Mouse (Mus musculus) stomach, embryonic 14.5 days (tissue): Measurements from ENCODE around the gene Cntnap5c. TPM values are rescaled to one million over a fixed set of nuclear protein-coding genes. Genes with fewer than 3 reads are reported as not detected.

Experiments
- ATAC-seq: fragments of 200-750 bp; cut with Nextera tagmentation; 2 replicates; pipeline ENCODE4 v1.8.0; 2017; ENCODE audit warnings: low read depth, moderate TSS enrichment; ENCODE audit not compliant: insufficient number of reproducible peaks, insufficient read depth, low FRiP score
- H3K27ac ChIP-seq: fragments of 300-500 bp; sonication (generic); 2 replicates; pipeline ENCODE4 v1.5.1; 2014; ENCODE audit warnings: mild to moderate bottlenecking, low read length, moderate library complexity, mixed read lengths
- H3K27me3 ChIP-seq: fragments of 300-500 bp; sonication (generic); 2 replicates; pipeline ENCODE4 v1.6.1; 2014; ENCODE audit warnings: low read length, control low read depth, mixed read lengths; ENCODE audit not compliant: control insufficient read depth, insufficient read depth
- H3K36me3 ChIP-seq: fragments of 300-500 bp; sonication (generic); 2 replicates; pipeline ENCODE4 v1.6.1; 2014; ENCODE audit warnings: mild to moderate bottlenecking, control low read depth, low read length, moderate library complexity, mixed read lengths; ENCODE audit not compliant: control insufficient read depth, insufficient read depth
- H3K4me1 ChIP-seq: fragments of 300-500 bp; sonication (generic); 2 replicates; pipeline ENCODE4 v1.6.1; 2014; ENCODE audit warnings: low read length, control low read depth, mixed read lengths; ENCODE audit not compliant: control insufficient read depth, insufficient read depth
- H3K4me2 ChIP-seq: fragments of 300-500 bp; sonication (generic); replicated peaks from 2 replicates; pipeline ENCODE4 v1.6.1; 2014; ENCODE audit warnings: low read depth, low read length, control low read depth
- H3K4me3 ChIP-seq: fragments of 300-500 bp; sonication (generic); 2 replicates; pipeline ENCODE4 v1.5.1; 2014; ENCODE audit warnings: low read depth, low read length, control low read depth
- H3K9ac ChIP-seq: fragments of 300-500 bp; sonication (generic); replicated peaks from 2 replicates; pipeline ENCODE4 v1.6.1; 2014; ENCODE audit warnings: low read depth, mild to moderate bottlenecking, control low read depth, low read length, moderate library complexity, mixed read lengths
- H3K9me3 ChIP-seq: fragments of 300-500 bp; sonication (generic); 2 replicates; pipeline ENCODE4 v1.6.1; 2016; ENCODE audit warnings: low read depth, low read length, control low read depth; ENCODE audit not compliant: control insufficient read depth
- WGBS: fragments of 180-500 bp; shearing (Covaris S2); extraction: QIAGEN DNeasy Blood & Tissue Kit; methylation state at CpG from one replicate; pipeline ENCODE4 v1.1.7; 2014; 5-methylcytosine and 5-hydroxymethylcytosine counted together
- polyA plus RNA-seq: library from polyadenylated mRNA; unstranded; fragments of >200 nt; fragmentation: Nextera tagmentation; extraction: Ambion mirVana; gene quantifications from 2 replicates; pipeline ENCODE4 v1.2.1, GENCODE M21; 2014

The Cntnap5c gene
- polyA plus RNA-seq, 1 experiment from 2014 or later: not detected

DNA sequence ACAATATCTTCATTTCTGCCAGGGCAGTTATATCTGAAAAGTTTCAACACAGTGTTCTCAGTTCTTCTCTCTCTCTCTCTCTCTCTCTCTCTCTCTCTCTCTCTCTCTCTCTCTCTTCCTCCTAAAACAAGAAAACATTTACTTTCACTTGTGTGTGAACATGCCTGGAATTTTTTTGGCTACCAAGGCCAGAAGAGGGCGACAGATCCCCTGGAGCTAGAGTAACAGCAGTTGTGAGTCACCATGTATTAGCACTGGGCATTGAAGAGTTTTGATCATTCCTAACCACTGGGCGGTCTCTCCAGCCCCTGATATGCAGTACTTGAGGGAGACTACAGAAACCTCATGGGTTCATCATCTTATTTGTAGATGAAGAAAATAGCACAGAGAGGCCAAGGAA is 219.1 kb downstream of the Cntnap5c start:
- no peaks in the 10 kb centered on the region for H3K9me3 ChIP-seq
- WGBS: 38% methylated on average over 2 of the region's 2 CpGs
- ATAC-seq: no peak

DNA sequence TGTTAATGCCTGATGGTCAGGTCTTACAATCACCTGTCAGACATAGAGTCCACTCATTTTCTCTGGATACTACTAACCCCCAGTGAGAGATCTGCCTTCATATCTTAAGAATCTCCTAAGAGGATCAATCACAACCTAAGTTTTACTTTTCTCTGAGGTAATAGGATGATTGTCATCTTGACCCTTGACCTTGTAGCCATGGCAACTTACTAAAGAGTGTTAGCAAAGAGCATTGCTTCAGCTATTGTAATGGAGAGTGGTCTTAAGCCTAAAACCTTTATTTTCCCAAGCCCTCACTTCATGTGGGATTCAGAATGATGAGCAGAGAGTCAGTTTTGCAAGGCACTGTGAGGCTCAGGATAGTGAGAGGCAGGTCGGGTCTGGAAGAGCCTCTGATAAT is 227.1 kb downstream of the Cntnap5c start:
- H3K27ac ChIP-seq: no peak overlapping the region
- no peaks in the 10 kb centered on the region for H3K4me1 ChIP-seq
- no peak overlapping the region for H3K4me2 ChIP-seq
- H3K4me3 ChIP-seq: no peak overlapping the region
- no peak for ATAC-seq
- no peaks in the 10 kb centered on the region for H3K9me3 ChIP-seq
- no peaks in the 10 kb centered on the region for H3K36me3 ChIP-seq
- H3K27me3 ChIP-seq: no peaks in the 10 kb centered on the region
- H3K9ac ChIP-seq: no peak overlapping the region
- 54% methylated on average over 1 of the region's 1 CpGs for WGBS

More for the DNA sequence above, 219.1 kb downstream of the Cntnap5c start:
- H3K36me3 ChIP-seq: no peaks in the 10 kb centered on the region
- no peaks in the 10 kb centered on the region for H3K4me1 ChIP-seq
- H3K27ac ChIP-seq: no peak overlapping the region
- no peak overlapping the region for H3K4me3 ChIP-seq
- H3K27me3 ChIP-seq: no peaks in the 10 kb centered on the region
- no peak overlapping the region for H3K4me2 ChIP-seq
- no peak overlapping the region for H3K9ac ChIP-seq

DNA sequence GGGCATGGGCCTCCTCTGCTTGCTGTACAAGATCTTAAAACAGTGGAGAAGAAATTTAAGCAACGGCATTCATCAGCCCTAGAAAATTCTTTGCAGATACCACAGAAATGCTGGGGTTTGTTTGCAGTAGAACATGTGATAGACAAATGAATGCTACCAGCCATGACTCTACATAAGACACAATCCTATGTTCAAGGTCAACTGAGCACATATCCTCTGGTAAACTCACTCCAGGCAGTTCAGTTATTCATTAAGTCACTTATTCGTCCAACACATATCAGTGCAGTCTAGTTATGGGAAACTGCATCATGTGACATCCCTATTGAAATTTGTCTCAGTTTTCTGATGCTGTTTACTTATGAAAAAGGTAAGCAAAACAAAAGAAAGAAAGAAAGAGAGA is 229.7 kb downstream of the Cntnap5c start:
- Histone ChIP-seq H3K27ac (no peak overlapping the region), H3K4me1 (no peaks in the 10 kb centered on the region), H3K36me3 (no peaks in the 10 kb centered on the region), H3K9me3 (no peaks in the 10 kb centered on the region), H3K27me3 (no peaks in the 10 kb centered on the region), H3K4me2 (no peak overlapping the region), H3K4me3 (no peak overlapping the region), H3K9ac (no peak overlapping the region)
- WGBS: 73% methylated on average over 2 of the region's 2 CpGs
- ATAC-seq: no peak

DNA sequence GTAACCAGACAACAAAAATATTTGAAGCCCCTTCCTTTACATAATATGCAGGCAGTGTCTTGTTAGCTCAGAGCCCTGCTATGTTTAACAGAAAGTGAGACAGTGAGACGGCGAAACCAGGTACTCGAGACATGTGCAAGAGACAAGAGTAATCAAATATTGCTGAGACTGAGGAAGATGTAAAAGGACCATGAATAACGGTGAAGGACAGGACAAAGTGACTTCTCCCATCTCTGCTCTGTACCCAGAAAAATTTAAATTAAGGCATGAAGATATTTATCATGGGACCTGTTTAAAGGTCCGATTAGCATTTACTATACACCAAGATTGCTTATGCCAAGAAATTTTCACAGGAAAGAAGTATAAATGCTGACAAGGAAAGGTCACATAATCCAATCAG is 233.5 kb downstream of the Cntnap5c start:
- Histone ChIP-seq H3K9me3 (no peaks in the 10 kb centered on the region), H3K4me1 (no peaks in the 10 kb centered on the region), H3K36me3 (no peaks in the 10 kb centered on the region), H3K27me3 (no peaks in the 10 kb centered on the region), H3K4me3 (no peak overlapping the region), H3K4me2 (no peak overlapping the region), H3K27ac (no peak overlapping the region), H3K9ac (no peak overlapping the region)
- no peak for ATAC-seq
- WGBS: 81% methylated on average over 5 of the region's 5 CpGs

DNA sequence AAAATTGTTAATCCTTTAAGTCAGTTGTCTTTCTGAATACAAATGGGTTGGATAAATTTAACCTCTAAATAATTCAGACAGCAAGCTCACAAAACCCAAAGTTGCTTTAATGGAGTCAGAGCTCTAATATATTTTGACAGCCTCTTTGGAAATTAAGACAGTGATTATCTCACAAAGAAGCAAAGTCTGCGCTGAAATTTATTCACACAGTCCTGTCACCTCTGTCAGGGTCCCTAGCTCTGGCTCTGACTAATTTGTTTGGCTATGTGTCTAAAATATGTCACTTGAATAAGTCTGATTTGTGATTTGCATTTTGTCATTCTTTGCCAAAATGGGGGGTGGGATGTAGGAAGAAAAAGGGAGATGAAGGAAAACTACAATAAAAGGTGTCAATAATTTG is 234.0 kb downstream of the Cntnap5c start:
- Histone ChIP-seq H3K9ac (no peak overlapping the region), H3K4me2 (no peak overlapping the region), H3K27ac (no peak overlapping the region), H3K4me3 (no peak overlapping the region), H3K36me3 (no peaks in the 10 kb centered on the region), H3K27me3 (no peaks in the 10 kb centered on the region), H3K4me1 (no peaks in the 10 kb centered on the region), H3K9me3 (no peaks in the 10 kb centered on the region)
- 63% methylated on average over 1 of the region's 1 CpGs for WGBS
- no peak for ATAC-seq

DNA sequence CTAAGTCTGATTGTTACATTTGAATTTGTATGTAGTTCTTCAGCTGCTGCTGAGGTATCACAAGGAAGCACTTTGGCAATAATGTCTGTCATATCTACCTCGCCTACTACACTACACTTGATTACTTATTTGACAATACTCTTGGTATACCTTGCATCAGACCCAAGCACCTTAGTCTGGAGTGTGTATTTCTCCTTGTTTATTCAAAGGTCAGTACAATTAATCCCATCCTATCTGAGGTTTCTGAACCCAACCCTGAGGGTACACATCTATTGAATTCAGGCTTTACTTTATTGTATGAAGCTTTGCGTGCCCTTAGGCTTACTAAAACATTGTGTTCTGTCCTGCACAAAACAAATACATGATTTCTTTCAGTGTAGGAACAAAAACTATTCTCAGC is 235.1 kb downstream of the Cntnap5c start:
- no peak overlapping the region for H3K9ac ChIP-seq
- WGBS: 72% methylated on average over 2 of the region's 2 CpGs
- ATAC-seq: no peak
- H3K4me2 ChIP-seq: no peak overlapping the region
- no peak overlapping the region for H3K27ac ChIP-seq
- H3K36me3 ChIP-seq: no peaks in the 10 kb centered on the region
- no peak overlapping the region for H3K4me3 ChIP-seq
- H3K9me3 ChIP-seq: no peaks in the 10 kb centered on the region
- no peaks in the 10 kb centered on the region for H3K4me1 ChIP-seq
- no peaks in the 10 kb centered on the region for H3K27me3 ChIP-seq

DNA sequence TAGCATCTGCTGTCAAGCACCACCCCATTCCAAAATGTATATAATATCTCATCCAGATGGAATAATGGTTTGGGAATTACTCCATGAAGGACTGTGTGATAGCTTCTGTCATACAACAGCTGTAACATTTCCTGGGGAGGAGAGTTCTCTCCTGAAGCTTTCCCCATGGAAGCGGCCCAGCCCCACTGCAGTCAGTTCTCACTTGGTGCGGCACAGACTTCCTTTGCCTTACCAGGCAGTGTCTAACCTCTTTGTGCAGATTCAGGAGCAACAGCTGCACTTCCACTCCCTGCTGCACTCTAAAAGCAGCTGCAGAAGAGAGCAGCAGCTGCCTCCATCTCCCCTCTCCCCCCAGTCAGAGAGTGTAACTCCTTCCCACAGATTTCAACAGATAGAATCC is 271.8 kb downstream of the Cntnap5c start:
- ATAC-seq: peak; percentile 91
- Histone ChIP-seq H3K27ac (peak overlapping the region; percentile 6; the same call in 1 of the 2 replicates), H3K9ac (no peak overlapping the region), H3K4me3 (no peak overlapping the region), H3K36me3 (no peaks in the 10 kb centered on the region), H3K27me3 (no peaks in the 10 kb centered on the region), H3K4me1 (no peaks in the 10 kb centered on the region), H3K4me2 (no peak overlapping the region), H3K9me3 (no peaks in the 10 kb centered on the region)
- 46% methylated on average over 2 of the region's 2 CpGs for WGBS

DNA sequence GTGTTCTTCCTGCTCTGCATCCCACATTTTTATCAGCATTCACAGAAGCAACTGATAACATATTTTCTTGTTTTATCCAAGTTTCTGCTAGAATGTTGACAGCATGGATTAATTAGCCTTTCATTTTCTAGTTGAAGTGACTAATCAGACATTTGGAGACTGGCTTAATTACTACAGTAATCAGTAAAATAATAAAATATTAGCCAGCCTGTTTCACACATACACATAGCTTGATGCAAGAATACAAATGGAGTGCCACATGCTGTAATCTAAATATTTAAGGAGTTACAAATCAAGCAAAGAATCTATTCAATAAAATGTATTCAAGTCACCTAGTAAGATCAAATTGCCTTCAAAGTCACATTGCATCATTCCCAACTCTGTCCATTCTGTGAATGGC is 275.8 kb downstream of the Cntnap5c start:
- Histone ChIP-seq H3K36me3 (no peaks in the 10 kb centered on the region), H3K4me3 (no peak overlapping the region), H3K4me1 (no peaks in the 10 kb centered on the region), H3K27ac (no peak overlapping the region), H3K9ac (no peak overlapping the region), H3K9me3 (no peaks in the 10 kb centered on the region), H3K4me2 (no peak overlapping the region), H3K27me3 (no peaks in the 10 kb centered on the region)
- no peak for ATAC-seq

DNA sequence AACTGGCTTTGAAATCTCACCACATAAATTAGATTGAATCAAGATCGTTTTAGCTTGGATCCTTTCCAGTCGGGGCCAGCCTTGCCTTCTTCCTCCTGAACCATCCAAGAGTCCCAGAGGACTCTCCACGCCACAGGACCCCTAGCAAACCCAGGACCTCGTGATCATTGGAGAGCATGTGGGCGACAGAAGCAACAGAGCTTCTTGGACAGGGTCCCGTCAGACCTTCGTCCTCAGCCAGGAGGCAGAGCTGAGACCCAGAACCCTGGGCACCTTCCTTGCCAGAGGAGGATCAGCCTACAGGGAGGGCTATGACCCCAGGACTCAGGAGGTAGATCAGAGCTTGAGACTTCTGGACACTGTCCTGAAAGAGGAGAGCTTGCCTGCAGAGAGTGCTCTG is 300.5 kb downstream of the Cntnap5c start:
- no peak overlapping the region for H3K27ac ChIP-seq

More for the DNA sequence above, 300.5 kb downstream of the Cntnap5c start:
- no peak overlapping the region for H3K4me2 ChIP-seq
- H3K4me3 ChIP-seq: no peak overlapping the region
- ATAC-seq: no peak
- no peaks in the 10 kb centered on the region for H3K36me3 ChIP-seq
- H3K9ac ChIP-seq: no peak overlapping the region
- WGBS: 78% methylated on average over 7 of the region's 7 CpGs
- H3K9me3 ChIP-seq: no peaks in the 10 kb centered on the region
- H3K27me3 ChIP-seq: no peaks in the 10 kb centered on the region
- no peaks in the 10 kb centered on the region for H3K4me1 ChIP-seq
